Mouse (Mus musculus) olfactory bulb, adult 2 months (tissue): ENCODE measurements around the gene Mrpl18. TPM values are rescaled to one million over a fixed set of nuclear protein-coding genes. Genes with fewer than 3 reads are reported as not detected.
"Not testable (repeated sequence)": the region's sequence is repeated elsewhere in the genome, so short reads cannot be mapped to it uniquely, and the experiment has no call there.

ENCODE experiments used
- H3K27ac ChIP-seq: fragments of 200-500 bp; 2 replicates; pipeline ENCODE4 v1.5.1; 2012; ENCODE audit warnings: low read depth, low read length; ENCODE audit not compliant: insufficient read depth
- H3K4me1 ChIP-seq: fragments of 200-500 bp; 2 replicates; pipeline ENCODE4 v1.6.1; 2012; ENCODE audit warnings: low read length; ENCODE audit not compliant: control insufficient read depth, insufficient read depth
- H3K4me3 ChIP-seq: fragments of 200-500 bp; 2 replicates; pipeline ENCODE4 v1.5.1; 2012; ENCODE audit warnings: mild to moderate bottlenecking, low read depth, low read length, moderate library complexity; ENCODE audit not compliant: insufficient read depth
- CTCF ChIP-seq: fragments of 200-500 bp; IDR thresholded peaks from 2 replicates; pipeline ENCODE4 v1.5.1; 2012; ENCODE audit warnings: low read depth, mild to moderate bottlenecking, low read length, moderate library complexity; ENCODE audit not compliant: insufficient read depth
- POLR2A ChIP-seq: fragments of 200-500 bp; IDR thresholded peaks from 2 replicates; pipeline ENCODE4 v1.6.1; 2012; ENCODE audit warnings: mild to moderate bottlenecking, low read depth, low read length, moderate library complexity; ENCODE audit not compliant: insufficient read depth
- WGBS: fragments of 180-500 bp; shearing (Covaris S2); methylation state at CpG from one replicate; pipeline ENCODE4 v1.1.7; 2018; 5-methylcytosine and 5-hydroxymethylcytosine counted together
- polyA plus RNA-seq: library from polyadenylated mRNA; stranded (reverse); fragments of >200 nt; gene quantifications from 2 replicates; pipeline ENCODE4 v1.2.4, GENCODE M21; 2012; ENCODE audit warnings: low replicate concordance; ENCODE audit not compliant: missing spikeins, insufficient read depth, insufficient read length

Mrpl18 gene
- polyA plus RNA-seq, result not detected in 2 replicates

DNA sequence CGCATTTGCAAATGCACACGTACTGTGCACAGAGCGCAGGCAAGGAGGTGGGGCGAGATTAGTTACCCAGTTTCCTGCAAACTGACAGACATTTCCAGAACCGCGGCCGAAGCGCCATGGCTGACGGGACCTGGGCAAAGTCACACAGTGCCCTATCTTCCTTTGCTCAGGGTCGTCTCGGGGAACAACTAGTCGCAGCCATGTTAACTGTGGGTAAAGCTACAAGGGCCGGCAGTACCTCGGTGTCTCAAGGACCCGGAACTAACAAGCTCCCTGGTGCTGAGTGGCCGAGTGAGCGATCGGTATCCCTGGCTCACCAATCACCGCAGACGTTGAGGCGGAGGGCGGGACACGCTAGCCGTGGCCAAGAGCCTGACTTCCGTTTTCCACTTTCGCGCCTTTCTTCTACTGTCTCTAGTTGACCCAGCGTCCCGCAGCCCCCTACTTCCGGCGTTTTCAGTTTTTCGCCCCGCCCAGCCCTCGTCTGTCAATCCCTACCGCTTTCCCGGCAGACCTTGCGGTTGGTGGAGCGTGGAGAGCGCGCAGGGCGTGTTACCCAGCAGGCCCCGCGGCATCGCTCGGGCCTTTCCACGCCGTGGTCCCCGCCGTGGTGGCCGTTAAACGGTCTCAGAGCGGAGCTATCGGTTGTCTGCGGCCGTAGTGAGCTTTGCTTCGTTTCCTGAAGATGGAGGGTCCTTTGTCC is at the start of gene Mrpl18:
TSS of gene Mrpl18 (minus strand) at position 465 of the 703 bp plus-strand sequence.
- TF ChIP-seq POLR2A, result peak; percentile 74; the same call in 1 of the 2 replicates
- TF ChIP-seq CTCF, result no peak
- under 1% methylated on average over 56 of the region's 56 CpGs for WGBS
- Histone ChIP-seq H3K27ac (peak within 1 kb of the TSS; percentile 48), H3K4me3 (peak within 1 kb of the TSS; percentile 84), H3K4me1 (no peaks in the 10 kb centered on the region)

DNA sequence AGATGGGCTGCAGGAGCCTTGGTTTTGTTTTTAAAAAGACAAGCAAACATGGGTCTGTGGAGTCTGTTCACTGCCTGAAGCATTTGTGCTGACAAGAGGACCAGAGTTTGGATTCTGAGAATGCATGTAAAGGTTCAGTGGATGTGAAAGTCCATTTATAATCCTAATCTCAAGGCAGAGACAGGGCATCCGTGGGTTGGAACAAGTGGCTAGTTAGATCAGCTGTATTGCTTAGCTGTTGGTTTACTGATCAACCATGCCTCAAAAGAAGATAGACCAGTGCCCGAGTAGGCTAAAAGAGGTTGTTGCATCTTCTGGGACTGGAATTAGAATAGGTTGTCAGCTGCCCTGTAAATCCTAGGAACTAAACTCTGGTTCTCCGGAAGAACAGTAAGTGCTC is 47.3 kb upstream of the Mrpl18 start:
- peaks cover 3% of the 10 kb centered on the region; the same call in 1 of the 2 replicates for H3K4me1 ChIP-seq
- H3K27ac ChIP-seq, result no peak overlapping the region
- TF ChIP-seq CTCF (no peak), POLR2A (no peak)
- 83% methylated on average over 3 of the region's 3 CpGs for WGBS
- no peak overlapping the region for H3K4me3 ChIP-seq

DNA sequence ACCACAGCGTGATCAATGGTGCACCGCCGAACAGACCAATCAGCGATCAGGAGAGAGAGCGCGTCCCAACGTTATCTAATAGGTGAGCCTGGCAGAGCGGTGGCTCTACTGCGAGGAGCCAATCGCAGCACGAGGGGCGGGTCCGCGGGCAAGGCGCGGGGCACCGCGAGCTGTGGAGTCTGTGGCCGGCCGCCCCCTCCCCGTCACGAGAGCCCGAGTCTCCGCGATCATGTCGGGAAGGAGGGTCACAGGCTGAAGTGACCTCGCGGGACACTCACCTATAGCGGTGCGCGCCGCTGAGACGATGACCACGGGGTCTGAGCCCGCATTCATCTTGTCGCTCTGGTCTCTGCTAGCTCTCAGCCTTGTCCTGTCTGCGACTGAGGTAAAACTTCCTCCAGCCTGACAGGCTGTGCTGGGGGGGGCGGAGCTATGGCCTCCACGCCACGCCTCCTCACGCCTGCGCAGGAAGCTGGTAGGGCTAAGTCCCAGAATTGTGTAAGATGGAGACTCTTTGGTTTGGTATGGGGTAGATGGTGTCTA is 44.3 kb upstream of the Mrpl18 start, which contains the start of gene Acat2:
TSS of gene Acat2 (minus strand) at position 417 of the 543 bp plus-strand sequence.
- TF ChIP-seq POLR2A, result peak; percentile 85
- no peak for TF ChIP-seq CTCF
- peaks cover 3% of the 10 kb centered on the region; the same call in 1 of the 2 replicates for H3K4me1 ChIP-seq
- H3K27ac ChIP-seq, result peak within 1 kb of the TSS; percentile 66
- peak within 1 kb of the TSS; percentile 73 for H3K4me3 ChIP-seq
- under 1% methylated on average over 42 of the region's 42 CpGs for WGBS

DNA sequence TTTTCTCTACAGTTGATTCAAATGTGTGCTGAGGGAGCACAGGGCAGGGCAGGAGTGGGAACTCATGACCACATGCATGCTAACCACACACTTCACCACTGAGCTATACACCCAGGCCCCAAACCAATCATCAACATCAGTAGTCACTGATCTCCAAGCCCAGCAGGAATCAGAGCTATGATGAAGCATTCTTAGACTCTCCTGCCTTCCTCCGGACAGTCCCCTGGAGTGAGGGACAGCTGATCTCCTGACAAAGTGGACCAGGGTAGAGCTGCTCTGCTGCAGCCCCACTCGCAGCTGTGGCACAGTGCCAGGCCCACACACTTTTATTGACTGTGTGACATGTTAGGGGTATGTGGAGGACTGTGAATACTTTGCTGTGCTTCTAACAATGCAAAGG is 43.2 kb upstream of the Mrpl18 start:
- not testable (repeated sequence) for H3K27ac ChIP-seq, H3K4me3 ChIP-seq, H3K4me1 ChIP-seq
- 3% methylated on average over 2 of the region's 2 CpGs for WGBS

DNA sequence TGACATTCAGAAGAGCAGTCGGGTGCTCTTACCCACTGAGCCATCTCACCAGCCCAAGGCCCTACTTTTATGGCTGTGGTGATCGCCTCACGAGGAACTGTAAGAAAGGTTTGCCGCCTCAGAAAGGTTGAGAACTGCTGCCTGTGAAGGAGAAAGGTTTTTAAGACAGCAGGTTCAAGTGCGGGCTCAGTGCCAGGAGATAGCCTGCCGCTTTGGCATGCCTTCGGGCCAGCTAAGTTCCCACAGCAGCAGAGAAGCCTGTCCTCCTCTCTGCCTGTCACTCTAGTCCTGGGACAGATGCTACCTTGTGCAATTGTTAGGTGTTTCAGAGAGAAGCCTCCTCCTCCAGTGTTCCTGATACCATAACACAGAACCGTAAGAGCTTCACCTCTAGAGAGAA is 40.5 kb upstream of the Mrpl18 start:
- no peak for TF ChIP-seq CTCF
- TF ChIP-seq POLR2A, result no peak
- 84% methylated on average over 8 of the region's 8 CpGs for WGBS
- Histone ChIP-seq H3K27ac (no peak overlapping the region), H3K4me1 (peaks cover 3% of the 10 kb centered on the region; the same call in 1 of the 2 replicates), H3K4me3 (no peak overlapping the region)

- TF ChIP-seq POLR2A (no peak), CTCF (no peak)
- WGBS, result 94% methylated on average over 5 of the region's 5 CpGs
- H3K27ac ChIP-seq, result no peak overlapping the region
These were observed 33.5 kb upstream of the Mrpl18 start for GRCm38 (mm10) chr17:12949669-12950068.

GRCm38 (mm10) chr17:12942459-12943162 is 26.5 kb upstream of the Mrpl18 start:
- TF ChIP-seq CTCF (no peak), POLR2A (no peak)
- WGBS, result 93% methylated on average over 6 of the region's 6 CpGs

More at GRCm38 (mm10) chr17:12949669-12950068, 33.5 kb upstream of the Mrpl18 start:
- H3K4me1 ChIP-seq, result no peaks in the 10 kb centered on the region
- no peak overlapping the region for H3K4me3 ChIP-seq

GRCm38 (mm10) chr17:12941543-12942260 is 25.6 kb upstream of the Mrpl18 start:
- H3K4me3 ChIP-seq, result no peak overlapping the region

More at GRCm38 (mm10) chr17:12942459-12943162, 26.5 kb upstream of the Mrpl18 start:
- Histone ChIP-seq H3K4me1 (peaks cover 4% of the 10 kb centered on the region), H3K4me3 (no peak overlapping the region), H3K27ac (no peak overlapping the region)

More at GRCm38 (mm10) chr17:12941543-12942260, 25.6 kb upstream of the Mrpl18 start:
- 66% methylated on average over 8 of the region's 8 CpGs for WGBS
- TF ChIP-seq CTCF (no peak), POLR2A (no peak)
- Histone ChIP-seq H3K27ac (no peak overlapping the region), H3K4me1 (peaks cover 4% of the 10 kb centered on the region)
